ENCODE assay signal across 16 mouse cellular contexts in the genomic region with DNA sequence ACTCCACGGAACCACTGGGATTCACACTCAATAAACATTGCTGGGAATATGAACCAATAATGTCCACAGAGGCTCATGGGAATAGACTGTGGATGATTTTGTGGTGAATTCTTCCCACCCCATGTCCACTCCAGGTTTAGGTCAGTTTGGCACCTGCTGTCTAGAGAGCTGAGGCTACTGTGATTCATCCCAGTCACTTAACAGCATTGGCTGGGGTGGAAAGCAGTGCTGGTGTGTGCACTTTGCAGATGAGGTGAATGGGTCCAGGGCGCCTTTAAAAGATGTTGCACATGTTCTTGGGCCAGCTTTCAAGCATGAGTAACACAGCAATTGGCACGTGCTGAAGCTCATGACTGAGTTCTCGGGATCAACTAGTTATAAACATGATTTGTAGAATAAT.
"Had no signal": no experiment of that assay in that cellular context is flagged by ENCODE, and none has a peak within 500 bp of the region (broad histone marks: within the 10 kb centered on the region; RNA-seq: fewer than 3 reads in every experiment).

No protein-coding gene starts in this region.

- H3K36me3 ChIP-seq: midbrain, embryonic 12.5 days; midbrain, embryonic 15.5 days; neural tube, embryonic 13.5 days; stomach, embryonic 15.5 days had no signal

- H3K9me3 ChIP-seq: midbrain, embryonic 12.5 days; midbrain, embryonic 15.5 days; neural tube, embryonic 13.5 days; stomach, embryonic 15.5 days had no signal

- H3K27me3 ChIP-seq: midbrain, embryonic 12.5 days; midbrain, embryonic 15.5 days; neural tube, embryonic 13.5 days; stomach, embryonic 15.5 days had no signal

- H3K9ac ChIP-seq: liver, embryonic 14.5 days; liver, postnatal 0 days; lung, embryonic 14.5 days; midbrain, embryonic 12.5 days; midbrain, embryonic 15.5 days; neural tube, embryonic 13.5 days; stomach, embryonic 15.5 days had no signal

- ATAC-seq: liver, postnatal 0 days; lung, postnatal 0 days; midbrain, embryonic 15.5 days had no signal

- H3K4me3 ChIP-seq: left cerebral cortex, adult 2 months; midbrain, embryonic 12.5 days; midbrain, embryonic 15.5 days; neural tube, embryonic 13.5 days; stomach, embryonic 15.5 days had no signal

- H3K4me2 ChIP-seq: lung, embryonic 14.5 days; midbrain, embryonic 12.5 days; midbrain, embryonic 15.5 days; neural tube, embryonic 13.5 days; stomach, embryonic 15.5 days had no signal

- H3K4me1 ChIP-seq: midbrain, embryonic 12.5 days; midbrain, embryonic 15.5 days; neural tube, embryonic 13.5 days; stomach, embryonic 15.5 days had no signal

- DNase-seq: kidney, adult 9 months; kidney, postnatal 25 days; layer of hippocampus, postnatal 36 days; liver, postnatal 0 days; lung, embryonic 14.5 days; retina, postnatal 1 day; right cerebral cortex, postnatal 25 days; thymus, postnatal 25 days had no signal

- H3K27ac ChIP-seq: left cerebral cortex, adult 2 months; liver, embryonic 14.5 days; macrophage; midbrain, embryonic 12.5 days; midbrain, embryonic 15.5 days; neural tube, embryonic 13.5 days; stomach, embryonic 15.5 days had no signal
